Mouse (Mus musculus) myocyte (in vitro differentiated cells): ENCODE results near the gene Gm42688.

ENCODE experiments used
- CEBPB ChIP-seq: IDR thresholded peaks from 2 replicates; pipeline ENCODE4 v1.6.1; 2011; ENCODE audit warnings: mild to moderate bottlenecking, moderate library complexity; ENCODE audit not compliant: poor library complexity, insufficient read depth, severe bottlenecking
- E2F4 ChIP-seq: IDR thresholded peaks from one replicate; pipeline ENCODE4 v1.6.1; 2011; ENCODE audit warnings: mild to moderate bottlenecking, control low read depth, moderate library complexity; ENCODE audit not compliant: insufficient read depth
- MAX ChIP-seq: IDR thresholded peaks from one replicate; pipeline ENCODE4 v1.6.1; 2011; ENCODE audit warnings: low read depth, mild to moderate bottlenecking, control low read depth
- MYOD1 ChIP-seq, 3 experiments: IDR thresholded peaks; one replicate each; pipeline ENCODE4 v1.6.1; 2011; ENCODE audit warnings: control low read depth in 2 of 3, low read depth in 2 of 3, mild to moderate bottlenecking in 2 of 3, moderate library complexity in 1 of 3; ENCODE audit not compliant: insufficient read length in 2 of 3, control insufficient read depth in 1 of 3
- POLR2A ChIP-seq: IDR thresholded peaks from one replicate; pipeline ENCODE4 v1.6.1; 2011; ENCODE audit warnings: low read depth, mild to moderate bottlenecking, control low read depth, moderate library complexity; ENCODE audit not compliant: insufficient read length
- POLR2AphosphoS2 ChIP-seq: IDR thresholded peaks from one replicate; pipeline ENCODE4 v1.6.1; 2011; ENCODE audit warnings: low read depth, control low read depth; ENCODE audit not compliant: insufficient read length
- REST ChIP-seq: IDR thresholded peaks from one replicate; pipeline ENCODE4 v1.6.1; 2011; ENCODE audit warnings: mild to moderate bottlenecking, control low read depth, moderate library complexity; ENCODE audit not compliant: insufficient read depth, insufficient read length
- SRF ChIP-seq: IDR thresholded peaks from one replicate; pipeline ENCODE4 v1.6.1; 2011; ENCODE audit warnings: low read depth; ENCODE audit not compliant: control insufficient read depth, insufficient read length
- TCF12 ChIP-seq: IDR thresholded peaks from one replicate; pipeline ENCODE4 v1.6.1; 2011; ENCODE audit warnings: mild to moderate bottlenecking, control low read depth; ENCODE audit not compliant: poor library complexity, insufficient read depth, severe bottlenecking
- USF1 ChIP-seq: IDR thresholded peaks from one replicate; pipeline ENCODE4 v1.6.1; 2011; ENCODE audit warnings: low read depth, mild to moderate bottlenecking, control low read depth, moderate library complexity

DNA sequence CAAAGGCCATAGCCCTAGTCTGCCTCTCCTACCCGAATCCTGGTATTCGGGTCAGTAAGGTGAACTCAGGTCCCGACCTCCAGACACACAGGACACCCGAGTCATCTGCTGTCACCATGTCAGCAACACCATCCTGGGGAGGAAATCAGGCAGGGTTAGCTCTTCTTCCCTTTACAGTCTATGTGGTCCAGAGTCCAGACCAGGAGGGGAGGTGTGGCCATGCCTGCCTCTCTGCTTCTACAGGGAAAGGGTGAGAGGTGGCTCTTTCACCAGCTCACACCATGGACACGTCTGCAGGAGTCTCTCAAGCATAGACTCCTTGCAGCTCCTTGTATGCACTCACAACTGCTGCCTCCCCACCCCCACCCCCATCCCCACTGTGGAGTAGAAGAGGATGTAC lies 52.1 kb downstream of the Gm42688 start:
- TF ChIP-seq POLR2A, result no peak
- no peak for TF ChIP-seq CEBPB
- TF ChIP-seq TCF12, result no peak
- TF ChIP-seq E2F4, result no peak
- TF ChIP-seq REST, result no peak
- no peak for TF ChIP-seq SRF
- no peak for TF ChIP-seq MAX
- no peak for TF ChIP-seq MYOD1 (IDR thresholded peaks at IDR 0.05; ENCODE audit: control insufficient read depth in 1 of 3, insufficient read length in 2 of 3, low read depth in 2 of 3)
- TF ChIP-seq POLR2AphosphoS2, result peak; percentile 8
- no peak for TF ChIP-seq USF1
